Mouse (Mus musculus): ENCODE measurements around the gene Magi2. TPM values are rescaled to one million over a fixed set of nuclear protein-coding genes. Genes with fewer than 3 reads are reported as not detected.

Magi2 gene
- polyA plus RNA-seq, 1 experiment from 2014 or later, result 1.9 TPM

DNA sequence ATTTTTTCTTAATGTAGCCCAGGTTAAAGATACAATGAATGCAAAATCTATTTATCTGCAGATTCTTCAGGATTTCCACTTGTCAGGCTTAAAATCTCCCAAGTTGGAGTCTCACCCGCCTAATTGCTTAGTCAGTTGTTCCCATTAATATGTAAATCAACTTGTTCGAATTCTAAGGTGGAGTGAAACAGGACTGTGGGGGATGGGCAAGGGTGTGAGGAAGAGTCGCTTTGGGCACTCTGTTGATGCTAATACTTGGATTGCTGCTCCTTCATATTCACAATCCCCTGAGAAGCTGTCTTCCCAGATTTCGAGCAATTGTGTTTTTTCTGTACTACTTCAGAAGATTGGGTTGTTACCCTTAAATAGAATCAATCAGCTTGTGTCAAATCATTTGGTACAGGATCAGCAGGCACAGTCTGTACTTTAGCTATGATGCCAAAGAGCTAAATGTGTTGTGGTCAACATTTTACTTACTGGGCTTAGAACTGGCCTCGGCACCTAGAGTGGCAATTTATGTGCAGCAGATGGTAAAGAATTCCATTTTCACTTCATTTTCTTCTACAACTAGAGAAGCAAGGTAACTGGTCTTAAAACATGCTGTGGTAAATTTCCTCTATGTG is 560.8 kb downstream of the Magi2 start:
- ATAC-seq, result no peak
- Histone ChIP-seq H3K4me2 (replicated peaks; ENCODE audit: low read depth, low read length) (no peak overlapping the region), H3K4me1 (ENCODE audit: insufficient read depth, low read depth, low read length) (no peaks in the 10 kb centered on the region), H3K36me3 (ENCODE audit: insufficient read depth, low read length) (no peaks in the 10 kb centered on the region), H3K9me3 (ENCODE audit: low read length) (no peaks in the 10 kb centered on the region), H3K9ac (replicated peaks; ENCODE audit: low read depth) (no peak overlapping the region), H3K27me3 (replicated peaks; ENCODE audit: insufficient read depth, low read length) (no peaks in the 10 kb centered on the region), H3K27ac (ENCODE audit: low read length) (no peak overlapping the region), H3K4me3 (ENCODE audit: low read depth, low read length) (no peak overlapping the region)
- no peak for TF ChIP-seq EP300 (IDR thresholded peaks at IDR 0.05)
- TF ChIP-seq CTCF (IDR thresholded peaks at IDR 0.05), result no peak
- WGBS, result 53% methylated on average over 5 of the region's 5 CpGs
- no peak for DNase-seq (ENCODE audit: low spot score)

DNA sequence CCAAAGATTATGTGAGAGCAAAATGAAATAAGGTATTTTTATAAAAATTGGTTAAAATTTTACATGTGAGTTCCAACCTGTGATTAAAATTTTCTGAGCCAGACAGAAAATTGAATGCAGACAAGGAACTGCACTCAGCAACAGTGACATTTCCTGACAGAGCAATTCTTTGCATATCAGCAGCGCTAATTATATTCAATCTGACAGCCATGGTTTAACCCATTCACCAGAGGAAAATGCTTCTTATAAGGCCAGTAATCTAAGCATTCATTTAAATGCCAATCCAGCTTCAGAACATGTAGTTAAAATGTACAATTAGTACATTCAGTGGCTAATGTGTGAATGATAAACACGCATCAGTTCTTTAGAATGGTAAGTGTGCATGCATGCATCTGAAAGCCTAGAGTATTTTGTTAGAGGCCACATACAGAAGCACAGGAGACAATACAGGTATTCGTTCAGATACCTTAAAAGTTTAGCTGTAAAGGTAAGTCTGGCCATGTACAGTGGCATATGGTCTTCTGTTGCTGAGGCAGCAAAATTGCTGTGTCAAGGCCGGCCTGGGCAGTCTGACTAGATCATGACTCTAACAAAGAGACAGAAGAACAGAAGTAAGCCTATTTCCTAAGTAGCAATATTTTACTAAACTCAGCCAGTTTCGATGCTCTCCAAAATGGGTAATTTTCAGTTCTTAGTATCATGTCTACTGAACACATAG is 576.4 kb downstream of the Magi2 start:
- 88% methylated on average over 5 of the region's 5 CpGs for WGBS
- no peak overlapping the region for H3K4me3 ChIP-seq (ENCODE audit: low read depth, low read length)
- no peaks in the 10 kb centered on the region for H3K9me3 ChIP-seq (ENCODE audit: low read length)
- DNase-seq (ENCODE audit: low spot score) (no peak), ATAC-seq (no peak)
- no peak overlapping the region for H3K27ac ChIP-seq (ENCODE audit: low read length)
- H3K4me2 ChIP-seq (replicated peaks; ENCODE audit: low read depth, low read length), result no peak overlapping the region
- TF ChIP-seq EP300 (IDR thresholded peaks at IDR 0.05), result no peak
- TF ChIP-seq CTCF (IDR thresholded peaks at IDR 0.05), result no peak
- H3K9ac ChIP-seq (replicated peaks; ENCODE audit: low read depth), result no peak overlapping the region
- no peaks in the 10 kb centered on the region for H3K4me1 ChIP-seq (ENCODE audit: insufficient read depth, low read depth, low read length)
- H3K36me3 ChIP-seq (ENCODE audit: insufficient read depth, low read length), result no peaks in the 10 kb centered on the region
- H3K27me3 ChIP-seq (replicated peaks; ENCODE audit: insufficient read depth, low read length), result no peaks in the 10 kb centered on the region

DNA sequence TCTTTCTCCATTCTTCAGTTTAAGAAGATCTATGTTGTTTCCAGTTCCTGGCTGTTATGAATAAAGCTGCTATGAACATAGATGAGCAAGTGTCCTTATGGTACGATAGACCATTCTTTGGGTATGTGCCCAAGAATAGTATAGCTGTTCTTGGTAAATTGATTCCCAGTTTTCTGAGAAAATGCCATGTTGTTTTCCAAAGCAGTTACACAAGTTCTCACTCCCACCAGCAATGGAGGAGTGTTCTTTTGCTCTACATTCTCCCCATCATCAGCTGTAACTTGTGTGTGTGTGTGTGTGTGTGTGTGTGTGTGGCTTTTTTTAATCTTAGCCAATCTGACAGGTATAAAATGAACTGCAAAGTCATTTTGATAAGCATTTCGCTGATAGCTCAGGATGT is 595.7 kb downstream of the Magi2 start:
- H3K9ac ChIP-seq (replicated peaks; ENCODE audit: low read depth), result no peak overlapping the region
- no peaks in the 10 kb centered on the region for H3K27me3 ChIP-seq (replicated peaks; ENCODE audit: insufficient read depth, low read length)
- H3K36me3 ChIP-seq (ENCODE audit: insufficient read depth, low read length), result no peaks in the 10 kb centered on the region
- H3K4me1 ChIP-seq (ENCODE audit: insufficient read depth, low read depth, low read length), result no peaks in the 10 kb centered on the region
- no peak overlapping the region for H3K27ac ChIP-seq (ENCODE audit: low read length)
- DNase-seq (ENCODE audit: low spot score), result no peak
- H3K4me2 ChIP-seq (replicated peaks; ENCODE audit: low read depth, low read length), result no peak overlapping the region
- no peak overlapping the region for H3K4me3 ChIP-seq (ENCODE audit: low read depth, low read length)
- H3K9me3 ChIP-seq (ENCODE audit: low read length), result no peaks in the 10 kb centered on the region
- no peak for ATAC-seq
- 79% methylated on average over 2 of the region's 2 CpGs for WGBS
- no peak for TF ChIP-seq EP300 (IDR thresholded peaks at IDR 0.05)
- no peak for TF ChIP-seq CTCF (IDR thresholded peaks at IDR 0.05)

DNA sequence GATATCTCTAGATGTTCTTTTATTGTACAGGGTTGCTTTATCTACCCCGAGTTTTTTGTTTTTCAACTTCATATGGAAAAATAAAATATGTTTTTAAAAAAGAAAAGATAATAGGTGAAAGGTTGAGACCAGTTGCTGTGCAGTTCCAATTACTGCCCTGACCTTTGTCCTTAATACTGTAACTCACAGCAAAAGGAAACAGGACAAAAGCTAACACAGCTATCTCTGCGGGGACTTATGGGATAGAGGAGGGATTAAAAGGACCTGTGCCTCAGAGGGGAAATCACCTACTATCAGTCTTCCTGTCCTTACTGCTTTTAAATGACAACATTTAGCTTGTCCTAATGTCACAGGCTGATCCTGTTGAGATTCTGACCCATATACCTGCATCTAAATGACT is 599.1 kb downstream of the Magi2 start:
- ATAC-seq (no peak), DNase-seq (ENCODE audit: low spot score) (no peak)
- Histone ChIP-seq H3K36me3 (ENCODE audit: insufficient read depth, low read length) (no peaks in the 10 kb centered on the region), H3K9ac (replicated peaks; ENCODE audit: low read depth) (no peak overlapping the region), H3K27me3 (replicated peaks; ENCODE audit: insufficient read depth, low read length) (no peaks in the 10 kb centered on the region), H3K4me2 (replicated peaks; ENCODE audit: low read depth, low read length) (no peak overlapping the region), H3K4me3 (ENCODE audit: low read depth, low read length) (no peak overlapping the region), H3K27ac (ENCODE audit: low read length) (no peak overlapping the region), H3K4me1 (ENCODE audit: insufficient read depth, low read depth, low read length) (no peaks in the 10 kb centered on the region), H3K9me3 (ENCODE audit: low read length) (no peaks in the 10 kb centered on the region)
- no peak for TF ChIP-seq CTCF (IDR thresholded peaks at IDR 0.05)
- no peak for TF ChIP-seq EP300 (IDR thresholded peaks at IDR 0.05)
- WGBS, result 41% methylated on average over 2 of the region's 2 CpGs

DNA sequence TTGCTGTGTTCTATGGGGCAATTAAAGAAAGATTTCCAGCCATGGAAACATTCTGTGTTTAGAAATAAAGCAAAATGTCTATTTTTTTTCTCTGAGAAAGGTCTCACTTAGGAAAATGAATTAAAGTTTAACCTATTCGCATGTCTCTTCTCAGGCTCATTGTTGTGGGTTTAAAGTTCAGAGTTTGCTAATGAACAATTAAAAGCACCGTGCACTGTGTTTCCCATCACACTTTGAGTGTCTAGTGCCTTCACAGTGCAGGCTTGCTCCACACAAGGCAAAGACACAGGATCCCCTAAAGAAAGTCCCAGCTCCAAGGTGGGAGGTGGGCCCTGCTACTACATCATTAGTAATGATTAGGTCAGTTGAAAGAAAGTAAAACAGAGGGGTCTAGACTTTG is 602.5 kb downstream of the Magi2 start:
- Histone ChIP-seq H3K36me3 (ENCODE audit: insufficient read depth, low read length) (no peaks in the 10 kb centered on the region), H3K4me2 (replicated peaks; ENCODE audit: low read depth, low read length) (no peak overlapping the region), H3K9me3 (ENCODE audit: low read length) (no peaks in the 10 kb centered on the region), H3K9ac (replicated peaks; ENCODE audit: low read depth) (no peak overlapping the region), H3K27me3 (replicated peaks; ENCODE audit: insufficient read depth, low read length) (no peaks in the 10 kb centered on the region), H3K4me3 (ENCODE audit: low read depth, low read length) (no peak overlapping the region), H3K4me1 (ENCODE audit: insufficient read depth, low read depth, low read length) (no peaks in the 10 kb centered on the region), H3K27ac (ENCODE audit: low read length) (no peak overlapping the region)
- DNase-seq (ENCODE audit: low spot score) (no peak), ATAC-seq (no peak)
- TF ChIP-seq EP300 (IDR thresholded peaks at IDR 0.05) (no peak), CTCF (IDR thresholded peaks at IDR 0.05) (no peak)
- 79% methylated on average over 2 of the region's 2 CpGs for WGBS

DNA sequence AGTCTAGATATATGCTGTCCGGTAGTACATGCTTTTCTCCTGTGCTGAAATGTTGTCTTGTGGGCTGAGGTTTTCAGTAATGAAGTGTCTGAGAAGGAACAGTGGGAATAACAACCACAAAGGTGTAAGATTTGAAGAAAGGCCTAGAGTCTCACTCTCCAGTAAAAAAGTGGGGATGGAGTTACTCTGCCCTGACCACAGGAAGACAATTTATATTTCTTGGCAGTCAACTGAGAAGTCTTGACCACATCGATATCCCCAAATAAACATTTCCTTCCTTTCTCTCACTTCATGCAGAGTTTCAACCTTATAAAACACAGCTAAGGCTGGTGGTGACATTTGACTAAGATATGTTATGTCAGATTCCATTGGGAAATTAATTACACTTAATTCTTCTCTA is 636.0 kb downstream of the Magi2 start:
- Histone ChIP-seq H3K4me2 (replicated peaks; ENCODE audit: low read depth, low read length) (no peak overlapping the region), H3K4me1 (ENCODE audit: insufficient read depth, low read depth, low read length) (no peaks in the 10 kb centered on the region), H3K27me3 (replicated peaks; ENCODE audit: insufficient read depth, low read length) (no peaks in the 10 kb centered on the region), H3K36me3 (ENCODE audit: insufficient read depth, low read length) (no peaks in the 10 kb centered on the region), H3K4me3 (ENCODE audit: low read depth, low read length) (no peak overlapping the region), H3K9me3 (ENCODE audit: low read length) (no peaks in the 10 kb centered on the region), H3K9ac (replicated peaks; ENCODE audit: low read depth) (no peak overlapping the region), H3K27ac (ENCODE audit: low read length) (no peak overlapping the region)
- TF ChIP-seq CTCF (IDR thresholded peaks at IDR 0.05) (no peak), EP300 (IDR thresholded peaks at IDR 0.05) (no peak)
- DNase-seq (ENCODE audit: low spot score) (no peak), ATAC-seq (no peak)
- WGBS, result 36% methylated on average over 2 of the region's 2 CpGs

Measured in lung, postnatal 0 days (tissue).